Mouse (Mus musculus) CD4-positive, CD25-positive, alpha-beta regulatory T cell, adult 2 months (primary cell): ENCODE results near the gene Akr1b7.
"Not testable (repeated sequence)": the region's sequence is repeated elsewhere in the genome, so short reads cannot be mapped to it uniquely, and the experiment has no call there.

Experiments
- DNase-seq: peaks from one replicate; pipeline ENCODE4 v3.0.0-alpha.2; 2012; ENCODE audit warnings: low read depth, low spot score

Akr1b7 gene

GRCm38 (mm10) chr6:34412023-34412422 lies at the start of gene Akr1b7:
TSS of gene Akr1b7 (plus strand) at chr6:34412334.
- no peak for DNase-seq

- DNase-seq, result peak; percentile 58
Observed at GRCm38 (mm10) chr6:34364217-34365136, 47.7 kb upstream of the Akr1b7 start.

GRCm38 (mm10) chr6:34367998-34368397 lies 44.1 kb upstream of the Akr1b7 start:
- no peak for DNase-seq

- DNase-seq, result no peak
Observed at GRCm38 (mm10) chr6:34370081-34370480, 42.1 kb upstream of the Akr1b7 start.

- DNase-seq, result peak; percentile 90
Observed at GRCm38 (mm10) chr6:34371700-34372351, 40.3 kb upstream of the Akr1b7 start.

GRCm38 (mm10) chr6:34373841-34374240 lies 38.3 kb upstream of the Akr1b7 start:
- peak; percentile 16 for DNase-seq

GRCm38 (mm10) chr6:34375888-34376287 lies 36.2 kb upstream of the Akr1b7 start:
- not testable (repeated sequence) for DNase-seq

- DNase-seq, result no peak
Observed at GRCm38 (mm10) chr6:34383401-34383800, 28.7 kb upstream of the Akr1b7 start.

GRCm38 (mm10) chr6:34384110-34384661 lies 27.9 kb upstream of the Akr1b7 start, which contains the start of gene Akr1b10:
TSS of gene Akr1b10 (plus strand) at chr6:34384218.
- peak; percentile 67 for DNase-seq

GRCm38 (mm10) chr6:34384701-34385370 lies 27.3 kb upstream of the Akr1b7 start:
- peak; percentile 35 for DNase-seq

- no peak for DNase-seq
Observed at GRCm38 (mm10) chr6:34388420-34389156, 23.5 kb upstream of the Akr1b7 start.

- DNase-seq, result no peak
Observed at GRCm38 (mm10) chr6:34395897-34396296, 16.2 kb upstream of the Akr1b7 start.

GRCm38 (mm10) chr6:34398431-34398830 lies 13.7 kb upstream of the Akr1b7 start:
- no peak for DNase-seq

GRCm38 (mm10) chr6:34399606-34400220 lies 12.4 kb upstream of the Akr1b7 start:
- DNase-seq, result no peak

- no peak for DNase-seq
Observed at GRCm38 (mm10) chr6:34400696-34401095, 11.4 kb upstream of the Akr1b7 start.

- DNase-seq, result no peak
Observed at GRCm38 (mm10) chr6:34406746-34407145, 5.4 kb upstream of the Akr1b7 start.

- no peak for DNase-seq
Observed at GRCm38 (mm10) chr6:34407403-34407802, 4.7 kb upstream of the Akr1b7 start.

- DNase-seq, result no peak
Observed at GRCm38 (mm10) chr6:34412688-34413087, 554 bp downstream of the Akr1b7 start.

- not testable (repeated sequence) for DNase-seq
Observed at GRCm38 (mm10) chr6:34413386-34413785, 1.3 kb downstream of the Akr1b7 start.

GRCm38 (mm10) chr6:34416521-34416920 lies 4.4 kb downstream of the Akr1b7 start:
- no peak for DNase-seq

GRCm38 (mm10) chr6:34419071-34419470 lies 6.9 kb downstream of the Akr1b7 start:
- DNase-seq, result no peak
